Mouse (Mus musculus) monocyte, adult 5-6 weeks (primary cell): ENCODE measurements around the gene Mfsd12. TPM values are rescaled to one million over a fixed set of nuclear protein-coding genes. Genes with fewer than 3 reads are reported as not detected.
A peak's percentile ranks its signal among the peaks of the same experiment; 100 is the strongest.

ENCODE experiments used
- ATAC-seq: fragments of 153-309, 156-312 bp; replicated peaks from 2 replicates; pipeline ENCODE4 v1.8.0; 2017; ENCODE audit warnings: mild to moderate bottlenecking; ENCODE audit not compliant: low TSS enrichment, insufficient number of reproducible peaks, severe bottlenecking, poor library complexity, low FRiP score
- total RNA-seq: library from RNA; stranded (forward); fragments of 200-1000, 200-491, 200-594 nt; gene quantifications from 3 replicates; pipeline ENCODE4 v1.2.3, GENCODE M21; 2017

Mfsd12 gene
- total RNA-seq, 1 experiment from 2014 or later, result 5.3 TPM

DNA sequence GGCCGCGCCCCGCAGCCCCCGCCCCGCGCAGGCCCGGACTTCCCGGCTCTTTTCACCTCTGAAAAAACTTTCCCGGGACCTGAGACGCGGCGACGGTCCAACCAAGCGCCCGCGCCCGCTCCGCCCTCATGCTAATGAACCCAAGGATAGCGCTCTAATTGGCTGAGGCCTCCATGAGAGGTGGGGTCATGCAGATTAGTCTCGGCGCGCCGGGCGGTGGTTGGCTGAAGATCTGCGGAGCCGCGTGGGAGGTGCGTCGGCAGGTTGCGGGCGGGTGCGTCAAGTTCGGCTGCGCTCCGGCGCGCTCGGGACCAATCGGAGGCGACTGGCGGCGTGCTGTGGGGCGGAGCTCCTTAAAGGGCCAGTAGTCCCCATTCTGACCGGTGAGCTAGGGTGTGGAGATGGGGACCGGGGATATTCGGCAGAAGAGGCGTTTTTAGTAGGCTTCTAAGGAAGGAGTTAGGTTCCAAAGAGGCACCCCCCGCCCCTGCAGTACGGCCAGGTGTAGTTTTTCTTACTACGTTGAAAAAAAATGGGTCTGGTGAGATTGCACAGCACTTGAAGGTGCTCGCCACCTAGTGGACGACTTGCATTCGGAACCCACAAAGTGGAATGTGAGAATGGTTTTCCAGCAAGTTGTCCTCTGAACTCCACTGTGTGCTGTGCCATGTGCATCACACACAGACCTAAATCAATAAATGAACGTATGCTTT is 6.8 kb upstream of the Mfsd12 start, which contains the start of gene Hmg20b:
Gene Hmg20b, minus strand, starts transcription at position 130 of the 713 bp plus-strand sequence.
- ATAC-seq, result peak; percentile 91

DNA sequence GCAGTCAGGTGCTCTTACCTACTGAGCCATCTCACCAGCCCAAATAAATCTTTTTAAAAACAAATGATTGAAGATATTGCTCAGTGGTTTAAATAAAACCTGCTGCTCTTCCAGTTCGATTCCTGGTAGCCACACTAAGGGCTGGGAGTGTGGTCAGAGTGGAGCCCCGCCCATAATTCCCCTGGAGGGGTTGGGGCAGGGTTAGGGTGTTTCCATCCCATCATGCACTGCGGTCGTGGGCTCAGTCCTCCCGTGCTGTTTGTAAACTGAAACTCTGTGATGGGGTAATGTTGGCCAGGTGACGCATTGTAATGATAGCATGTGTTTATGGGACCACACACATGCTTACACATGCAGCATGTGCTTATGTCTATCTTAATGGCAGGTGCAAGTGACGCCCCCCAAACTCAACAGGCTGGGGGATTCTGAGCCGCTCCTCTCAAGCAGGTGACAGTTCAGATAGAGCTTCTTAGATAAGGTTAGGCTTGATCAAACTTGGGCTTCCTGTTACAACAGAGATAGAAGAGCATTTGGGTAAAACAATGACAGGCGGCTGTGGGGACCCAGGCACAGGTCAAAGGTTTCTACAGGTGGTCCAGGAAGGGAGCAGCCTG is 5.5 kb upstream of the Mfsd12 start:
- ATAC-seq, result no peak

DNA sequence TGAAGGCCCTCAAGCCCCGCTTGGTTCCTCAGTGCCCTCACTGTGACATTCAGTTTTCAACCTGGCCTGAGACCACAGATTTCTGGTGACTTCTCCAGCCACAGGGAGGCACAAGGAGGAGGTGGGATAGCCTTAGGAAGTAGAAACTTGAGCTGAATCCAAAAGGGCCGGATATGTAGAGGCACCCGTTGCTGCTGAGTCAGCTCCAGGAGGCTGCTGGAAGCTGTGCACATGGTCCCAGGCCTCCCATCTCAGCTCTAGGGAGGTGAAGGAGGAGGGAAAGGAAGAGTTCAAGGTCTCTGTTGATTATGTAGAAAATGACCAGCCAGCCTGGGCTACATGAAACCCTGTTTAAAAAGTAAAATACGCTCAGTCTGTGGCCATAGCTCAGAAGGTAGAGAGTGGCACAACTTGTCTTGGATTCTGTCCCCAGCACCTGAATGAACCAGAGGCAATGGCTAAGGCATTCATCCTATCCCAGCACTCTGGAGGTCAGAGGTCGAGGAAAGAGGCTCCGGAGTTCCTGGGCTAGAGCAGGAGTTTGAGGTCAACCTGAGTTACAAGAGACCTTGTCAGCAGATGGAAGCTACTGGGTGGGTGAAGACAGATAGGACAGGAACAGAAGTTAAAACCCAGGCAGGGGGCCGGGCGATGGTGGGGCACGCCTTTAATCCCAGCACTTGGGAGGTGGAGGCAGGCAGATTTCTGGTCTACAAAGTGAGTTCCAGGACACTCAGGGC is 2.4 kb upstream of the Mfsd12 start:
- no peak for ATAC-seq

DNA sequence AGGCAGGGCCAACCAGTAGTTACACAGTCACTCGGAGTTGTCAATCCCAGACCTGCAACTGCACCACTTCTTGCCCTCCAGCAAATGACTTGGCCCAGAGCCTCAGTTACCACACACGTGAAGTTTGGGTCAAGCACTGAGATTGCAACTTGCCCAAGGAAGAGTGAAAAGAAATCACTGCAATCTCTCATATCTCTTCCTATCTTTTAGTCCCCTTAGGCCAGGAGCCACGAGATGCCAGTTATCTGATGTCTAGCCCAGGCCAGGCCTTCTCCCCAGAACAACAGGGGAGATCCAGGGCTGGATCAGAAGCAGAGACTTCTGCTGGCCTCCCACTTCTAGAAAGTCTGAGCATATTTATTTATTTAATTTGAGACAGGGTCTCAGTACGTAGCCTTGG is 1.8 kb upstream of the Mfsd12 start:
- ATAC-seq, result no peak

DNA sequence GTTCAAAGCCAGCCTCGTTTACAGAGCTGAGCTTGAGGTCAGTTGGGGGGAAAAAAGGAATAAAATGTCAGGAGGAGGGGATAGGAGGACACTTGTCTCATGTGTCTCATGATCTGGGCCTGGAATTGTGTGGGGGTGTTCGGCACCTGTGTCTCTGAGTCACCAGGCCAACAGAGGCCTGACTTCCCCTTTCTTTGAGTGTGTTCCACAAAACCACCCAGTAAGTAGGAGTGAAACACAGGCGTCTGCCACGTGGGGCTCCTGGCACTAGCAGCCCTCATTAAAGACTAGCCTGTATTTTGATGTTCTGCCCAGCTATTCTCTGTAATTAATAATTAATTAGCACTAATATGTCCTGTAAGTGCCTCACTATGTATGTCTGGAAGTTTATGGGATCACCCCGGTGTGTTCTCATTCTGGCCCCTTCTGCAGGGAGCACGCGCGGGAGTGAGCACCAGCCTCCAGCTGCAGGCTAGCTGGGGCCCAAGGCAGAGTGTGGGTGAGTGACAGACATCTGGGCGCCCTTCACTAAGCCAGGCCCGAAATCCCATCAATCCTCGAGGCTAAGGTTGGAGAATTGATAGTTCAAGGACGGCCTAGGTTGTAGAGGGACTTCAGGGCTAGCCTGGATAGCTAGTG is 820 bp upstream of the Mfsd12 start:
- peak; percentile 44 for ATAC-seq

DNA sequence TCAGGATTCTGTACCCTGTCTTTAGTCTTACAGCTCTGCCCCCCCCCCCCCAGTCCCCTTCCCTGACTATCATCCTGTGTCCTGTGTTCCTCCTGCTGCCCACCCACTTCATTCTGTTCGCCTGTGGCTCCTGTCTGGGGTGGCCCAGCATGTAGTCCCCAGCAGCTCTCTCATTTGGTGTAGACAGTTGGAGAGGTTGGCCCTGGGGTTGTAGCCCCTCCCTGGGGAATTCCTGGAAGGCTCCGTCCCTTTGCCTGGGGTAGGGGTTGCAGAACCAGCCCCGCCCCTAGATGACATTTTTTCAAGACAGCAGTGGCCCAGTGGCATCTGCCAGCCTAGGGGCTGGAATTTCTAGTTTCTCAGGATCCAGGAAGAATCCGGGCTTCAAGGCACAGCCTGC is 918 bp downstream of the Mfsd12 start:
- no peak for ATAC-seq

DNA sequence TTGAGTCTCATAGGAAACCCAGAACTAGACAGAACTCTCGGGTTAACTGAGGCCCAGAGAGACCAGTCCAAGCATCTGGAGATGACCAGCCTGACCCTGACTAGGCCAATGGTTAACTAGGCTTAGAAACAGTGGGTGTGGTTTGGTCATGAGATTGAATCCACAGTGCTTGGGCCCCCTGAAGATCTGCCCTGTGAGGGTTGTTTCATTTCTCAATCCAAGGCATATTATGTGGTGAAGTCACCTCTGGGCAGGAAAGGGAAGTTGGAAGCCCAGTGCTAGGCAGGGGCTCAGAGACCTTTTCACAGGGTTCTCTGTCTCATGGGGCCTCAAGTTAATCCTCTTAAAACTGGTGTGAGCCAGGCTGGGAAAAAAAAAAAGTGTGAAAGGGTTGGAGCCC is 1.6 kb downstream of the Mfsd12 start:
- ATAC-seq, result peak; percentile 34

DNA sequence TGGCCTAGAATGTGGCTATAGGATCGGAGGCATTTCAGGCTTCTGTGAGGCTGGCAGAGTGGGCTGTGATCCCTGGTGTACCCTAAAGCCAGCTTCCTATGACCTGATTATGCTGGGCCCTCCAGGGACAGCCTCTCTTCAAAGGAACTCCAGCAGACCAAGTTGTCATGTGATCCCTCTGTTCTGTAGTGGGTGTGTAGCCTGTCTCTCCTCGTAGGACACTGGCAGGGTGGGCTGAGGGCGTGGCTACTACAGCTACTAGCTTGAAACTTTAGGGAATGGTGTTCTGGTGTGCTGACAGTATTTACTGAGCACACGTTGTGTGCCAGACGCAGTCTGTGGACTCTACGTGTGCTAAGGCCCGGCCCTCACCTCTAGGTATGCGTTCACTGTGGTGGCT is 3.4 kb downstream of the Mfsd12 start:
- ATAC-seq, result no peak

DNA sequence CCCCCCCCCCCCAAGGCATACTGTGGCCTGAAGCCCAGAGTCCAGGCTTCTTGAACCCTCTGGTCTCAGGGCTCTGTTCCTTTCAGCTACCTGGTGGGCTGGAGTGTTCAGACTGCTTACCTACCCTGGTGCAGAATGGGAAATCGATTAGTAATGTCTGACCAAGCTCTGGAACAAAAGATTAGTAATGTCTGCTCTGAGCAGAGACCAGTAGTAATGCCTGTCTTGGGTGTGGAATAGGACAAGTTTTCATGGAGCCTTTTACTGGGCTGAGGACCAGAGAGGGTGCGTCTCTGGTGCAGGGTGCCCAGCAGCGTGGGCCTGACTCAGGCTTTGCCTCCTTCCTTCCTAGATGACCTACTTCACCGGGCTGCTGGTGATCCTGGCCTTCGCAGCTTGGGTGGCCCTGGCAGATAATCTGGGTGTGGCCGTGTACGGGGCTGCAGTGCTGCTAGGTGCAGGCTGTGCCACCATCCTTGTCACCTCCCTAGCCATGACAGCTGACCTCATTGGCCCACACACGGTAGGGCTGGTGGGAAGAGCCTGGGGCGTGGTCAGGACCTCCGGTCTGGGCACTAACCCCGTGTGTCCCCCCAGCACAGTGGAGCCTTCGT is 5.2 kb downstream of the Mfsd12 start:
- no peak for ATAC-seq

DNA sequence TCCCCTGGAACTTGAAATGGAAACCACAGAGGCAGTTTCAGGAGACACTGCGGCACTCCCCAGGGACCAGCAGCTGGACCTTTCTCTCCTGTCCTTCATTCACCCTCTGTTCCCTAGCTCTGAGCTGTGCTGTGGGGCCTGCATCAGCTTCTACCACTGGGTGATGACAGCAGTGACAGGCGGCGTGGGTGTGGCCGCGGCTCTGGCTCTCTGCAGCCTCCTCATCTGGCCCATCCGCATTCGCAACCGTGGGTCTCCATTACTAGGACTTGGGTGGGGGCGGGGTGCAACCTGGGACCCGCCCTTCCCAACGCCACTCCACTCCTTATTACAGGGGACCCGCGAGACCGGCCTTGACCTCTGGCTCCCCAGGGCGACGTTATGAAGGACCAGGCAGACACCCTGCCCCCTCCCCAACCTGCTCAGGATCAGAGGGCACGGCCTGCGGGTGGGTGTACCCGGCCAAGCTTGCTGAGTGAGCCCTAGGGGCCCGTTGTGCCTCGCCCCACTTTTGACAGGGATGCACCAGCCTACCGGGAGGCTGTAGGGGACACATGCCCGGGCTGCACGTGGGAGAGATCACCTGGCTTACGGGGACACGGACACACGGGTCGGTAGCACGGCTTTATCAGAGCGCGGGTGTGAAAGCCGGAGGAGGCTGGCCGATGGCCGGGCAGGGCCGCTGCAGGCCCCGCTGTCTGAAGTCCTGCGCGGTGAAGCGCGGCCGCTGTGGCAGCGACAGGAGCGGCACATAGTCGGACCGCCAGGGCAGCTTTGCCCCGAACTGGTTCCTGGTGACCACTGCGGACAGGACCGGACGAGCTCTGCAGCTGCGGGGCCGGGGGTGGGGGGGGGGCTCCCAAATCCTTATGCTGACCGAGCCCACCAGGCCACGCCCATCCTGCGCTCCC is 6.4 kb downstream of the Mfsd12 start:
- ATAC-seq, result no peak

DNA sequence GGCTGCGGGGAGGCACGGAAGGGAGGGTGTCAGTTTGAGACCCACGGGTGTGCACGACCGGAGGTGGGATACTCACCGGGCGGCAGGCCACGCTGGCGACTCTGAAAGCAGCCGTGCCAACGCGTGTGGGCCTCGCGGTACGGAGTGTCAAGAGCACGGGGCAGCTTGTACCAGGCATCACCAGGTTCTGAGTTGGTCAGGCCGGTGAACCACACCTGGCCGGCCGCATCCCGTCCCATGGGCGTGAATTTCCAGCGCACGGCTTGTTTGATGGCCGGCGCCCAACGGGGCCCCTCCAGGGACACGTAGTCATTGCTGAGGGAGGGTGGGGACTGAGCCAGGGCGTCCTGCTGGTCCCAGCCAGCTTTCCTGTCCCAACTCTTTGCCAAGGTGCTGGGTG is 7.4 kb downstream of the Mfsd12 start:
- no peak for ATAC-seq

DNA sequence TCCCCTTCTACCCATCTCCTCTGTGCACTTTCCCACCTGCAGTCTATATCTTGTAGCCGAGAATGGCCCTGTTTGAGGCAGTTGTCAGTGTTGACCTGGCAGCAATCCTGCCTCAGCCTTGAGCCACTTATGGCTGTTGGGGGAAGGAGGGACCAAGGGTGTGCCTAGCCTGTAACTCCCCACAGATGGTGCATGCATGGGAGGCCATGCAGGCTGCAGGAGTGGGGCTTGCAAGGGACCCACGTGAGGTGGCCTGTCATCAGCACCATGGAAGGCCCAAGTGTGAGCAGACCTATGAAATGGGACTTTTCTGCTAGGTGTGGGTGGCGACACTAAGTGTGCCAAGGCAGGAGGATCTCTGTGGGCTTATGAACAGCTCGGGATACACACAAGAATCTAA is 7.8 kb downstream of the Mfsd12 start:
- no peak for ATAC-seq

DNA sequence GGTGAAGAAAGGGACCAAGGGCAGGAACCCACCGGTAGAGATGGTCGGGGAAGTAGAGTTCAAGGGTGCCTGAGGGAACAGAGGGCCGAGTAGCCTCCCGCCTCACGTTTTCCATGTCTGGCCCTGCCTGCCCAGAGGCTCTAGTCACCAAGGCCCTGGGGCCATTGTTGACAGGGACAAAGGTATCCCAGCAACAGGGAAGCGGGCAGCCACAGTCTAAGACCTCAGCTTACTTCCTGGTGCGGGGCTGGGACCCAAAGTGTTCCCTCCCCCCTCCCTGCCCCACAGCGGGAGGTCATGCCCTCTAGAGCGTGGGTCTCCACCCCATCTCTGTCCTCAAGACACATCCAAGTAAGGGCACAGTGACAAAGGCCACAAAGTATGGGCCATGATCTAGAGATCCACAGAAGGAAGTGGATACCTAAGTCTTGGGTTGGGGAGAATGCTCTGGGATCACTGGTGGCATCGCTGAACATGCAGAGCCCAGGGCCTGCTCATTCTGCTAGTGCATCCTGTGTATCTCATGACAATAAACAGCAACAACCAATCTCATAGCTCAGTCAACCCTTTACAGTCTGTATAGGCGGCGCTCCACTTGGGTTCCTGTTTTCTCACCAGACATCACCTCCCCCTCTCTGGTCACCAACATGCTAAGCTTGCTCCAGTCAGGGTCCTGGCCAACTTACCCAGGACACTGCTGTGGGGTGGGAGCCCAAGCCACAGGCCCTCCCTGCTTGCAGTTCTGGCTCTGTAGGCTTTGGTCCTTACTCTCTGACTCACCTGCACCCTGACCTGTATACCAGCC is 8.6 kb downstream of the Mfsd12 start, which contains the start of gene 4930404N11Rik:
Gene 4930404N11Rik, minus strand, starts transcription at position 145 of the 805 bp plus-strand sequence.
- ATAC-seq, result peak; percentile 33

DNA sequence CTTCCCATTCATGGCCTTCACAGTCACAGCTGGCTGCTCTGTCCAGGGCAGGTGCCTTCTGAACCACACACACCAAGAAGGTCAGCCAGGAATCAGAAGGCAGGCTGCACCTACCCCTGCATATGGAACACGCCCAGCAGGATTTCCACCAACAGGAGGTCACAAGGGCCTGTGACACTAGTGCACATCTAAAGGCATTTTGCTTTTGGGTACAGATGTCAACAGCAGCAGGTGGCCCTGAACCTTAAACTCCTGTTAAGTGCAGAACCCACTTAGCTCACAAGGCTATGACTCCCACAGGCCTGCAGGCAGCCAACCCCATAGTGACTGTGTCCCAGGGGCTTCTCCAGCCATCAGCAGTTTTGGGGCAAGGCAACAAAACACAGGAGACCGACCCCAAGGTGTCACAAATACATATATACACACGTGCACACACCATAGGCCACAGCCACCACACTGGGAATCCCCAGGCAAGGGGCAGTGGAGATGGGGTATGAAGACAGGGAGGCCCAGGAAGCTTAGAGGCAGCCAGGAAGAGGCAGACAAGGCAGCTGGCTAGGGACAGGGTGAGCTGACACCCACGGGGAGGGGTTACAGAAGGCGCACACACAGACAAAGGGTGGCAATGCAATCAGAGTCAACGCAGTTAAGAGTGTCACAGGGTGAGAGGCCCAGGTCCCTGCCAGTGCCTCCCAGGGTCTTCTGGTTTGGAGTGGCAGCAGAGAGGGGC is 9.4 kb downstream of the Mfsd12 start:
- ATAC-seq, result no peak

DNA sequence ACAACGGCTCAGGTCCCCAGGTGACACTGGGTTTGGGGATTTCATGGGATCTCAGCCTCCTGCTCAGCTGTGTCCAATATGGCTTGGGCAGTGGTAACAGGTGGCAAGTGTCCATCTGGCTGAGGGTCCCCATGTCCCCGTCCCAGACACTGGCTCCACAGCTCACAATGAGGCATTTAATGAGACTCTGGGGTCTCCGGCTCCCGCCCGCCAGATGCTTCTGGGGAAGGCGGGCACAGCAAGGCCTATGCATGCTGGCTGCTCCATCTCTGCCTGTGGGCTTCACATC is 9.9 kb downstream of the Mfsd12 start:
- no peak for ATAC-seq

DNA sequence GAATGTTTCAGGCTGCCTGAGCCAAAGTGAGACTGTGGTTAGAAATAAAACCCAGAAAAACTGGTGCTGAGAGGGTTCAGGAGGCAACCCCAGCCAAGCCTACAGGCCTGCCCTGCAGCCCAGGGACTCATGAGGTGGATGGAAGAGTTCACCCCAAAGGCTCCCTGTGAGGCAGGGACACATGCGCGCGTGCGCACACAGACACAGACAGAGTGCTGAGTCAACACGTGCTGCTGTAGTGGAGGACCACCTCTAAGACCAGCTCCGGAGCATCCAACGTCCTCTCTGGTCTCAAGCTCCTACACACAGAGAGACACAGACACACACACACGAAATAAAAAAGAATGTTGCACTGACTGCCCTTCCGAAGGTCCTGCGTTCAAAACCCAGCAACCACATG is 18.0 kb downstream of the Mfsd12 start:
- no peak for ATAC-seq
